Mouse (Mus musculus) mature B cell (primary cell): ENCODE data around the gene Lrwd1.
"Not testable (repeated sequence)": the region's sequence is repeated elsewhere in the genome, so short reads cannot be mapped to it uniquely, and the experiment has no call there.

Experiments used
- in situ Hi-C: fragments of 300-500 bp; cut with MboI; formaldehyde crosslinking; loops from 2 replicates; pipeline ENCODE4 v1.14.3; 2019

Lrwd1 gene

DNA sequence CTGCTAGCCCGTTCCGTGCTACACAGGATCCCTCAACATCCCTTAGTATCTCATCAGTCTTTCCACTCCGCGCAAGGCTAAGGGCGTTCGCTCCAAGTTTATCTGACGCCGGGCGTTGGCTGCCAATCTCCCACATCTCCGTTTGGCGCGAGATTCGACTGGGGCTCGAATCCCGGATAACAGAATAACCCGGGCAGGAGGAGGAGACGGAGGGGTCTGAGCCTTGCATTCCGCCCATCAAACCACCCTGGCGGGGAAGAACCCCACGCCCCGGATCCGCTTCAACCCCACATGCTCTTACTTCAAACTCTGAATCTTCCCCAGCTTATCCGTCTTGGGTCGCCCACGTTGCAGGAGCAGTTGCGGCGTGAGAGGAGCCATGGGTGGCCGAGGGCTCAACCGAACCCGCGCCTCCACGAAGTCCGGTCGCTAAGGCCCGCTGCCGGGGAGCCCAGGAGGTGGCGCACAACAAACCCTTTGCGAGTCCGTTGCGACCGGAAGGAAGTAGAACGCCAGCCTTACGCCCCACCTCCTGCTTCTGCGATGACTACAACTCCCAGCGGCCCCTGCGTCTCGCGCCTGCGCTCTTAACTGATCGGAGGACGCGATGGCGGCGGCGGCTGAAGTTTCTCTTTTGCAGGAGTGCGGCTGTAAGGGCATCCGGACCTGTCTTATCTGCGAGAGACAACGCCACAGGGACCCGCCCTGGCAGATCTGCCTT lies at the start of gene Lrwd1, which contains the start of gene Alkbh4:
Gene Lrwd1, minus strand, starts transcription at position 504 of the 721 bp plus-strand sequence.
Gene Alkbh4, plus strand, starts transcription at position 576 of the 721 bp plus-strand sequence.
- in situ Hi-C loops: no loop called here

DNA sequence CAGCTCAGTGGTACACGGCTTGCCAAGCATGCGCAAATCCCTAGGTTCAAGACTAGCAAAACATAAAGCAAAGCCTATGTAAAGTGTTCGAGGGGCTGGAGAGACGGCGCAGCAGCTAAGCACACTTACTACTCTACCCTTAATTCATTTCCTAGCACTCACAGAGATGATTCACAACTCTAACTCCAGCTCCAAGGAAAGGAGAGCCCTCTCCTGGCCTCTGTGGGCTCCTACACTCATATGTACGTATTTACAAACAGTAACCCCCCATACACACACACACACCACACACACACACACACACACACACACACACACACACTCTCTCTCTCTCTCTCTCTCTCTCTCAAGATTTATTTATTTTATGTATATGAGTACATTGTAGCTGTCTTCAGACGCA lies 47.9 kb upstream of the Lrwd1 start:
- in situ Hi-C loops: no loop called here

DNA sequence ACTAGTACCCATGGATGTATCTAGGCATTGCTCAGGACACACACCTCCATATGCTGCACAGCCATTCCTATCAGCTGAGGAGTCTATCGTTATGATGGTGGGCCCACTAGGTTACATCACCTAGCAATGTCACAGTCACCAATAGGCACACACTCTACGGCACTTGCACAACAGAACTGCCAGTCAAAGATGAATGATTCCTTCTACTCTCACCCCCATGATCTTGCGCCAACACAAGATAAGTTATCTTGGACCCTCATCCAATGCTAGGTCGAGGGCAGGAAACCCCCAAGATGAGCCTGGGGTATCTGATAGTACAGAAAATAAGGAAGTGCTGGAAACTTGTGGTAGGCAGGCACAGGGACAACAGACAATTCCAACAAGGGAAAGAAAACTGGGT lies 47.0 kb upstream of the Lrwd1 start:
- in situ Hi-C loops: no loop called here

DNA sequence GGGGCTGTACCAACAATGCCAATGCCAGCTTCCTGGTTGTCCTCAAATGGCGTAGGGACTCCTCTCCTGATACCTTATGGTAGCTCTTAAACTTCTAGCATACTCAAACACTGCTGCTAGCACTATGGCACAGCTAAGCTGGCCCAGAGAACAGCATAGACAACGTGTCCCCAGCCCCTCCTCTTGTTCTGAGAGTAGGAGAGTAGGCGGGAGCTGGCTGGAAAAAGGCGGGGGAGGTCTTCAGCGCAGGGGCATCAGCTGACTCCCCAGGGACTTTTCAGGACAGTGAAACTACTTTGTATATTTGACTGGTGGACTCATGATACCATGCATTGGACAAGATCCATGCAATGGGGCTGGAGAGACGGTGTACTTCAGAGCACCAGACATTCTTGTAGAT lies 46.2 kb upstream of the Lrwd1 start:
- in situ Hi-C loops: no loop called here

DNA sequence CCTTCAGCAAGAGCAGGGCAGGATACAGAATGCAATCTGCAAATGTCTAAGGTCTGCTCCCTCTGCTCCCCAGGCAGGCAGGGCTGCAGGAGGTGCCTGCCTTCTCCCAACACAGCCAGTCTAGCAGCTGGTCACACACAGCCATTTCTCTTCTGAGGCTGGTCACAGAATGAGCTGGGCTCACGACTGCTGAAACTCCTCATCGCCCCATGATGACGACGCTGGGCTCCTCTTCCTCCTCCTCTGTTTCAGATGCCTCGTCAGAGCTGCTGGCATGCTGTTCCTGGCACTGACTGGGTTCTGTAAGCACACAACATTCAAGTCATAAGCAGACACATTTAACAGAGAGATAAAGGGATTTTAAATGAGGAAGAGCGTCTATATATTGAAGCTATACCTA lies 45.3 kb upstream of the Lrwd1 start:
- in situ Hi-C loops: no loop called here

DNA sequence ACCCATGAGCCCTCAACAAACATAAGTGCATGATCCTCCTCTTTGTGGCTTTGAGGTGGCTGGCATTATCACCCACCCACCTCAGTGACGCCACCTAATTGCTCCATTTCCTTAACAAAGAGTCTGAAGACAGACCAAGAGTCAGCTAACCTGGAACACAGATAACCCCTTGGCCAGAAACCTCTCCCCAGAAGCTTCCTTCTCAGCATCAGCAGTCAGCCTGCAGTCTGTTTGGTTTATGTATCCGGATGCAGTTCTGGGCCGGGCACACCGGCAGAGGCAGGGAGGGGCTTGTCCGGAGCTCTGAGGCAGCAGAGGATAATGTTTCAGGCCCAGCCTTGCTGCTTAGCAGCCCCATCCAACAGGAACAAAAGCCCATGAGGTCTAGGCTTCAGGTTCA lies 43.7 kb upstream of the Lrwd1 start:
- in situ Hi-C loops: loop anchor here (5.0 kb wide), 1 partner anchor 37 kb away; no protein-coding TSS in a partner anchor

DNA sequence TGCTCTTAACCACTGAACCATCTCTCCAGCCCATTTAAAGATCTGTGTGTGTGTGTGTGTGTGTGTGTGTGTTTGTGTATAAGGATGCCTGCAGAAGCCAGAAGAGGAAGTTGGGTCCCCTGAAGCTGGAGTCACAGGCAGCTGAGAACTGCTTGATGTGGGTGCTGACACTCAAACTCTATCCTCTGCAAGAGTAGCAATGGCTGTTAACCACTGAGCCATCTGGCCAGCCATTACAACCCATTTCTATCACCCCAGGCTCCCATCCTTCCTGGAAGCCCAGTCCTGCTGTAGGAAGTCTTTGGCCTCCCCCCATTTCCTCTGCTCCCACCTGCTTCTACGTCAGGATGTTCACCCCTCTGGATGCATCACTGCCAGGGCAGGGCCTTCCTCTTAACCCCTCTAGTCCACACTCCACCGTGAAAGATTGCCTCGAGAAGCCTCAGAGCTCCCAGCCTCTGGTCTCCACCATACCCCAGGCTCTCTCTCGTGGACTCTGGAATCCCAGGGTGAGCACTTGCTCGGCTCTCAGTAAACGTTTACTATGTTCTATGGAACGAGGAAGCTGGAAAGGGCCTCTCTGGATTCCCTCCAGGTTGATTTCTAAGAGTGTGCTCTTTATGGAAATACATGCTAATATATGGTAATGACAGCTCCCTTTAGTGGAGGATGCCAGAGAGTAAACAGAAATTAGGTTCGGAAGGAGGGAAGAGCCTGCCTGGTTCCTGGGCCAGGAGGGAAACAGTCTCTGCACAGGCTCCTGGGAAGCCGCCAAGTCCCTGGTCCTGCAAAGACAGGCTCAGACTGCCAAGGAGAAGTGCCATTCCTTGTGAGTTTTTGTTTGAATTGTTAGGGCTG lies 38.0 kb upstream of the Lrwd1 start:
- in situ Hi-C loops: no loop called here

DNA sequence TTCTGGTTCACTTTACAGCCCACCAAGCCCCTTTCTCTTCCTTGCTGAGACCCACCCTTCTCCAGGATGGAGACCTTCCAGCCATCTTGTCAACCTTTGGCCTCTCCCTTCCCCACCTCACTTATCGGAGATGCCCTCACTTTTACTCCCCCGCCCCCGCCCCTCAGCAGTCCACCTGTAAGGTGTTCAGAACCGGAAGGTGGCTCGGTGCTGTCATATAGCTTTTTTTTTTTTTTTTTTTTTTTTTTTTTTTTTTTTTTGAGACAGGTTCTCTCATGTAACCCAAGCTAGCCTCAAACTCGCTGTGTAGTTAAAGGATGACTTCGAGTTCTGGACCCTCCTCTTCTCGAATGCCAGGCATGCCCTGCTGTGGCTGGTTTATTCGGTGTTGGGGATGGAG lies 37.1 kb upstream of the Lrwd1 start:
- in situ Hi-C loops: no loop called here

DNA sequence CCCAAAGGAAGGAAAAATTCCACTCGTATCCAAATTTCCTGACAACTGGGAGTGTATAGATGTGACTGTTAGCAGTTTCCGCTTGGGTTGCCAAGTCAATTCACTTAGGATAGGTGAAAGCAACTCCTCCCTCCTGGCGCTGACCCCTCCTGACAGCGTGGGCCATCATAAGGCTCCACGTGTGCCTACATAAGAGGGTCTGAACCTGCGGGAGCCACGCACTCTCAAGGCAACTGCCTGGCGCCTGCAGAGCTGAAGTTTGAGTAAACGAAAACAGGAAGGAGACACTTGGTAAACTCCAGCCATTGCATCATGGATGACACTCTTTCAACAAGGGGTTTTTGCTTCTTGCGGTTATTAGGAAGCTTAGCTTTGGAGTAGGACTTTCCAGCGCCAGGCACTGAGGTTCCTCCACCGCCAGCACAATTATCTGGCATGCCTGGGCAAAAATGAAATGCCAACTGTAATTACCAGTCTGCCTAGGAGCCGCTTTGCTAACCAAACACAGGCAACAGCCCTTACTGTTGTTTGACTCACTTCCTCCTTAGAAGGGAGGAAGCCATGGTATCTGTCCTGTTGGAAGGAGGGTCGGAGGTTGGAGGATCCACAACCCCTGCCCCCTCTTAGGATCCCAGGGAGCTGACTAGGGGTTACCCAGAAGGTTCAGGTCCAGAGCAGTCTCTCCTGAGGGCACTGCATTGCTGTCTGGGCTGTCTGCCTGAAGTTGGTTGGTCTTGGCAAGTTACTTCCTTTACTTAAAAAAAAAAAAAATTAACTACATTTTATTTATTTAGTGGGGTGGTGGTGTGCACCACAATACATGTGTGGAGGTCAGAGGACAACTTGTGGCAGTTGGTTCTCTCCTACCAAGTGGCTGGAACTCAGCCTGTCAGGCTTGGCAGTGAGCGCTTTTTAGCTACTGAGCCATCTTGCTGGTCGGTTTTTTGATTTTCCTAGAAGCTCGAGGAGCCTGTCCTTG lies 35.8 kb upstream of the Lrwd1 start:
- in situ Hi-C loops: no loop called here

DNA sequence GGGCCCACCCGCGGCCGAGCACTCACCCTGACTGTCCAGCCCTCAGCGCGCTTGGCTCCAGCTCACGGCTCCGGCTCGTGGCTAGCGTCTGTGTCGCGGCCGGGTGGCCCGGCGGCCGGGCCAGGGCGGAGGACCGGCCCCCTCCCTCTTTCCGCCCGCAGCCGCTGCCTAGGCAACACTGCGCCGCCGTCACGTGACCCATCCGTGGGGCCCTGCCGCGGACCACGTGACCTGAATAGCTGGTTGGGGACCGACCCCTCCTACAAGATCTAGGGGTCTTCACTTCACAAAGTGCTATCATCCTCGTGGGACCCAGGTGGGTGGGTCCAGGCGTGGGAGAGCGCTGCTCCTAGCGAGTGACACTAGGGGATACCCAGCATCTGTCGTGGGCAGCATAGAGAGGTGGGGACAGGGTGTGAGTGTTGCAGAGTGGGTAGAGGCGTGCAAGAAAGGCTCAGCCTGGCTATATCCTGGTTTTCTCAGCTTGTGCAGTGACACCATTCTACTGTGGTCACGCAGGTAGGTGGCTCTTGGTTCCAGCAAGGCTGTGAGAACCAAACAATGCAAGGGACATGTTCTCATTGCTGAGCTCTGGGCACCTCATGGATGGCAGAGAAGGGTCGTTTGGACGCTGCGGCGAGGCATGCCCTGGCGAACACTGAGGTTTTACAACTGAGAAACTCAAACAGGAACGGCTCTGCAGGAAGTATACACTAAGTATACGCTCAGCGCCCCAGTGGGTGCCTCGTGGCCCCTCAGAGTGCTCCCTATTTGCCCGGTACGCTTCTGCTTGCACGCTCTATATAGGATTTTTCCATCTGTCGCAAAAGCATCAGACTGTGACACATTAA lies 34.9 kb upstream of the Lrwd1 start, which contains the start of gene Orai2:
Gene Orai2, minus strand, starts transcription at position 202 of the 851 bp plus-strand sequence.
- in situ Hi-C loops: no loop called here

DNA sequence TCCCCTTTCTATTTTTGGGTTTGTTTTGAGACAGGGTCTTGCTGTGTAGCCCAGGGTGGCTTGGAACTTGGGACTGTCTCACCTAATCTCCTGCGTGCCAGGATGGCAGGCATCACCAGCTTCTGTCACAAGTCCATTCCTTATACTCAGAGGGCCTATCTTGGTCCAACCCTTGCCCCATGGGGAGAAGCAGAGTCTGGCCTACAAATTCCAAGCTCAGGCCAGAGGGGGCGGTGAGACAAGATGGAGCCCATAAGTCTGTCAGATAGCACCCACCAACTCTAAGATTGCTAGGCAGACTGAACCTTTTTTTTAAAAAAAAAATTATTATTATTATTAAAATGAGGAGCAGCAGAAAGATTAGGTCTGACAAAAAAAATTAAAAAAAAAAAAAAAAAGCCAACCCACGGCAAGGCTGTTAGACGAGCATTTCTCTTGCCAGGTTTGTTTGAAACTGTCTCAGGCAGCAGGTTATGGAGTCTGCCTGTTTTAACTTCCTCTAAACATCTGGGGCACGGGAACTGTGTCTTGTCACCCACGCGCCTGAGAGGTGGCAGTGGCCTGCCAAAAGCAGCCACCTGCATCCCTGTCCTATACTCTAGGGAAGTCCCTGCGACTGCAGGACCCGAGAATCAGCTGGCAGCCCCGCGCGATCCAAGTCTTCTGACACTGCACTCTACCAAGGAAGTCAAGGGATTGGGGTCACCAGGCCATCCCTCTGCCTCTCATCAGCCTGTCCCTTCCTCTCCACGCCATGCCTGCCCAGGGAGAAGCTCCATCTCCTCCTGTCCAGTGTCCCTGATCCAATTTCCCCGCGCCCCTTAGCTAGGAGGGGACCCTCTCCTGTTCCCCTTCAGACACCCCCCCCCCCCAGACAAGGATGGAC lies 34.0 kb upstream of the Lrwd1 start:
- in situ Hi-C loops: no loop called here

DNA sequence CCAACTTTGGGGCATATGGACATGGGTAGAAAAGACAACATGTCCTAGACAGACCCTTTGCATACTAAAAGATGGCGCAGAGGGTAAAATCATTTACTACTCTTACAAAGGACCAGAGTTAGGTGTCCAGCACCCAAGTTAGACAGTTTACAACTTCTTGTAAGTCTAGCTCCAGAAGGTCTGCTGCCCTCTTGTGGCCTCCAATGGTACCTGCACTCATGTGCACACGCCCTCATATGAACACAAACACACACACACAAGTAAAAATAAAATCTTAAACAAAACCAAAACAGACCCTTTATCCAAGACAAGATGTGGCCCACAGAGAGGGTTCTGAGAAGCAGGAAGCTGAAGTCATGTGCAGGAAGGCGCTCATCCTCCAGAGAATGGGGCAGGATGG lies 32.2 kb upstream of the Lrwd1 start:
- in situ Hi-C loops: no loop called here

DNA sequence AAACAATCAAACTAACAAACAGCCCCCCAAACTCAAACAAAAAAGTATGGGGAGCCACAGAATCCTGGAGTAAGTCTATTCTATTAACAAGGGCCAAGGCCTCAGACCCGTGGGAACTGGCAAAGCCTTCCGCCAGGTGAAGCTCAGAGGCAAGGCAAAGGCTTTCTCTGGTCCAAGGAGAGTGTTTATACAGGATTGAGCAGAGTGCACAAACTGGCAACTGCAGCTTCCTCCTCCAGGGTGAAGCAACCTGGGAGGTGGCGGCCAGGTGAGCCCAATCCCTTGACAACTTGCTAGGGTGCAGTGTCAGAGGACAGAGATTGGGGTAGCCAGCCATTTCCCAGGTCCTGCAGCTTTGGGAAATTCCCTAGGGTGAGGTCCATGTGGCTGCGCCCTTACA lies 31.4 kb upstream of the Lrwd1 start:
- in situ Hi-C loops: no loop called here

DNA sequence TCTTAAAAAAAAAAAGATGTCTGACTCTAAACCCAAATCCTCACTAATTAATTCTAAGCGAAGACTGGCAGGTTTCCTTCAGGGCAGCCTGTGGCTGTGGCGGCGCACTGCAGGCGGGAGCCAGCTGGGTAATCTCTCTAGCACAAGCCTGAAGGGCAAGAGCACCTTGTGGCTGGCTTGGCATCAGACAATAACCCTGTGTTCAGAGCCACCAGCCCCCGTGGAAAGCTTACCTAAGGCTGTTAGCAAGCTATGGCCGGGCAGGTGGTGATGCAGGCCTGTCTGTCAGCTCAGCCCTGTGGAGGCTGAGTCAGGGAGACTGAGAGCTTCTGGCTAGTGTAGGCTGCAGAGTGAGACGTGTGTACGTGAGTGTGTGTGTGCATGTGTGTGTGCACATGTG lies 29.4 kb upstream of the Lrwd1 start:
- in situ Hi-C loops: no loop called here

DNA sequence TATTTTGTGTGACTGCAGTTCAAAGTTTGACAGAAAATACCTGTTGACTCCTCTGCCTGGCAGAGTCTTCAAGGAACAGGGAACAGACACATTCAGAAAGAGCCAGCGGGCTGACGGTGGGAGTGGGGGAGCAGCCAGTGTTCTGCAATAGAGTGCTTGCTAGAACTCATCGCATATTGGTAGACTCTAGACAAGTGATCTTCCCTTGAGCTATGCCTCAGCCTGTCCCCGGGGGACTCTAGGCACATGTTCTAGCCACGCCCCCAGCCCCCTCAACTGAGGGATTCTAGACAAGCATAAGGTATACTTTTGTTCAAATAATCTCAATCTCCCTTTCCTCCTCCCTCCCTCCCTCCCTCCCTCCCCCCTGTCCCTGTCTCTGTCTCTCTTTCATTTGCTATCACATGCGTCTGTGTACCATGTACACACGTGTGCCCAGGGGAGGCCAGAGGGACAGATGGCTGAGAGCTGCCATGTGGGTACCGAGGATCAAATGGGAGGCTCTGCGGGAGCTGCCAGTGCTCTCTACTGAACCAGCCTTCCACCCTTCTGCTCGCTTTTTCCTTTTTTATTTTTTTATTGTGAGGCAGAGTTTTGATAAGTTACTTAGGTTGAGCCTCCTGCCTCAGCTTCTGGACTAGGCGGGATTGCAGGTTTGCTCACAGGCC lies 28.1 kb upstream of the Lrwd1 start:
- in situ Hi-C loops: no loop called here

DNA sequence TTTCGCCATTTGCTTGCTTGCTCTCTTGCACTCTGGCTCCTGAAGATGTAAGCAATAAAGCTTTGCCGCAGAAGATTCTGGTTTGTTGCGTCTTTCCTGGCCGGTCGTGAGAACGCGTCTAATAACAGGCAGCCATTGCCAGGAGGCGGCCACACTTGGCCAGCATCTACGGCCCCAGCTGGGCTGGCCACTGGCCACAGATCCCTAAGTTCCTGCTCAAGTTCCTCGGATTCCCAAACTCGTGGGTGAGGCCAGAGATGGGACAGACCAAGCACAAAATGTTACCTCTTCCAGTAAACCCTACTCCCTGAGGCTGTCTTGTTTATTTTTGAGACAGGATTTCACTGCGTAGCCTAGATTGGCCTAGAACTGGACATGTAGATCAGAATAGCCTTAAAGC lies 24.2 kb upstream of the Lrwd1 start:
- in situ Hi-C loops: not testable (repeated sequence)

DNA sequence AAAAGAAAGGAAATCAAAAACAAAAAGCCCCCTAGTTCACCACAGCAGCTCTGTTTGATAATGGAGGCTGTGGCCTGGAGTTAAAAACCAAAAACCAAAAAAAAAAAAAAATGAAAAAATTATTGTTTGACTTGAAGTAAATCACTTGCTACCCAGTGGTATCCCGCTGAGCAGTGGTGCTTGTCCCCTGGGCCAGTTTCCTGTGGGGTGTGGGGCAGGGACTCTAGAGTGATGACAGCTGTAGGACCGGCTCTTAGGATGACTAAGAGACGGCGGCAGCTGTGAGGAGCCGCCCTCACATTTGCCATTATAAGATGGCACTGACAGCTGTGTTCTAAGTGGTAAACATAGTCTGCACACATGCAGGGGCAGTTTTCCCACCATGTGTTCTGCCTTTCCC lies 19.5 kb upstream of the Lrwd1 start:
- in situ Hi-C loops: no loop called here

DNA sequence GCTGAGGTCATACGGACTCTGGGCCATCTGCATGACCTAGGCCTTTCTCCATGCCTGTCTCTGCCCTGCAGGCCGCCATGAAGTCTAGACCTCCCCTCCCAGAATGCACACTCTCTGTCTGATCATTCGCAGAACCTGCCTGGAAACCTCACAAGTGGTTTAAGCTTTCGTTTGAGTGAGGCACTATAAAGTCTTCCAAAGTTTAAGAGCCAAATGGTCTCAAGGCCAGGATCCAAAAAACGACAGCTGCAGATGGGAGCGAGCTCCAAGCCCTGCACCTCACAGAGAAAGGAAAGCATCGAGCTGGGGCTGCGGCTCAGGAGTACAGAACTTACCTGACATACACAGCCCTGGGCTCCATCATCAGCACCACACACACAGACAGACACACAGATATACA lies 16.5 kb upstream of the Lrwd1 start:
- in situ Hi-C loops: no loop called here

DNA sequence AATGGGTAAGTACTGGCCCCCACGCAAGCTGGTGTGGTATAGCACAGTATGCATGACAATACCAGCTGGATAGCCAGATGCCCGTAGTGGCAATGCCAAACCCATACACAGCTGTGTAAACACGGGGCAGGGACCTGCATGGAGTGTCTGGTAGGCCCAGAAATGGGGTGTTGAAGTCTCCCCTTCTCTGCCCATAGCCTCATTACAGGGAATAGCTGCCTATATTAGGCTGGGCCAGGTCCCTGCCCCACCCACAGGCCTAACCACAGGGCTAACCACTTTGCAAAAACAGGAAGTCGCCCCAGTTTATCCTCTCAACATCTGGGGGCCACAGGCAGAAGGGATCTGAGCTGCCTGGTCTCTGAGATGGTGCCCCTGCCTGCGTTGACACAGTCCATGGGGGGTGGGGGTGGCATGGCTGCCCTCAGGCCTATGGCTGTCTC lies 13.3 kb upstream of the Lrwd1 start:
- in situ Hi-C loops: not testable (repeated sequence)
